Mouse (Mus musculus) cerebellum, adult 9-10 months (tissue): ENCODE data around the gene Ddx39b.
"Not testable (repeated sequence)": the region's sequence is repeated elsewhere in the genome, so short reads cannot be mapped to it uniquely, and the experiment has no call there.

Source experiments
- DNase-seq: peaks from one replicate; pipeline ENCODE4 v3.0.0; 2022

Gene Ddx39b

DNA sequence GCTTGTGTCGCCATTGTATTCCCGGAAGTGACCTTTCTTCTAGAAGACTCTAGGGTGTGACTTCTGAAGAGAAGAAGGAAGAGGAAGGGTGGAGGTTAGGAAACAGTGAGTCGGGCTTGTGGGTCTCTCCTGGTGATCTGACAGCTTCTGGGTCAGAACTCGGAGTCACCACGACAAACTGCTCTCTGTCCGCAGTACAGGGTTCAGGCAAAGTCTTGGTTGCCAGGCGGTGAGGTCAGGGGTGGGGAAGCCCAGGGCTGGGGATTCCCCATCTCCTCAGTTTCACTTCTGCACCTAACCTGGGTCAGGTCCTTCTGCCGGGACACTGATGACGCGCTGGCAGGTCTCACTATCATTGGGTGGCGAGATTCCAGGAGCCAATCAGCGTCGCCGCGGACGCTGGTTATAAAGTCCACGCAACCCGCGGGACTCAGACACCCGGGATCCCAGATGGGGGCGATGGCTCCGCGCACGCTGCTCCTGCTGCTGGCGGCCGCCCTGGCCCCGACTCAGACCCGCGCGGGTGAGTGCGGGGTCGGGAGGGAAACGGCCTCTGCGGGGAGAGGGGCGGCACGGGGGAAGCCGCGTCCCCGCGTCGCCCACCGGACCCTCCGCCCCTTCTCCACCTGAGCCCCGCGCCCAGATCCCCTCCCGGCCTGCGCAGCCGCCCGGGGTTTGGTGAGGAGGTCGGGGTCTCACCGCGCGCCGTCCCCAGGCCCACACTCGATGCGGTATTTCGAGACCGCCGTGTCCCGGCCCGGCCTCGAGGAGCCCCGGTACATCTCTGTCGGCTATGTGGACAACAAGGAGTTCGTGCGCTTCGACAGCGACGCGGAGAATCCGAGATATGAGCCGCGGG lies 21.3 kb downstream of the Ddx39b start, which contains the start of gene H2-D1:
H2-D1 (plus strand) TSS at position 67 of the 859 bp plus-strand sequence.
- DNase-seq: peak; percentile 95

DNA sequence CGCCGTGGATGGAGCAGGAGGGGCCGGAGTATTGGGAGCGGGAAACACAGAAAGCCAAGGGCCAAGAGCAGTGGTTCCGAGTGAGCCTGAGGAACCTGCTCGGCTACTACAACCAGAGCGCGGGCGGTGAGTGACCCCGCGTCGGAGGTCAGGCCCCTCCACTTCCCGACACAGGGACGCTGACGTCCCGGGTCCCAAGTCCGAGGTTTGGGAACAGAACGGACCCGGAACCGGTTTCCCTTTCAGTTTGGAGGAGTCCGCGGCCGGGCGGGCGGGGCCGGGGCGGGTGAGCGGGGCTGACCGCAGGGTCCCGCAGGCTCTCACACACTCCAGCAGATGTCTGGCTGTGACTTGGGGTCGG lies 22.0 kb downstream of the Ddx39b start:
- DNase-seq: no peak

DNA sequence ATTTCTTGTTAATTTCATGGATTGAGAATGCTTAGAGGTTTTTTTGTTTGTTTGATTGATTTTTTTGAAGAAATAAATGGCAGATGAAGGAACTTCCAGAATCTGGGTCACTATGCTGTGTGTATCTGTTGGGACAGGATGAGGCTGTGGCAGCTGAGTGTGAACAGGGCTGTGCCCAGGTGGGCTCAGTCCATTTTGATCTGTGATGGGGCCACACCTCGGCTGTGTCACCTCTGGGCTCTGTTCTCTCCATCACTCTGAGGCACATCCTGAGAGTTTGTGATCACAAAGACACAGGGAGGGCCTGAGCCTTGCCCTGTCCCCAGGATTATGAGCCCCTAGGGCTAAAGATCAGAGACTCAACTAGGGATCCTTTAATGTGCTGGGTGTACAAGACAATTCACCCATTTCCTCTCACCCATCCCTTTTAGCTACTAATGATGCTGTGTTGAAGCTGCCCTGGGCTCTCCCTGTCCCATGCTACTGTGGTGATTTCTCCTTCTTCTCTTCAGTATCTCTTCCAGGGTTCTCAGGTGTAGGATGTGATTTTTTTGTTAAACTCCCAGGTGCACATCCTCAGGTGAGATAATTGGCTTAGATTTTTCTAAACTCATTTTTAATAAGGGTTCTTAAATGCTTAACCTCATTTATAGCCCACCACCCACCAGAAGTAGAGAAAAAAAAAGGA lies 26.0 kb downstream of the Ddx39b start:
- DNase-seq: no peak

DNA sequence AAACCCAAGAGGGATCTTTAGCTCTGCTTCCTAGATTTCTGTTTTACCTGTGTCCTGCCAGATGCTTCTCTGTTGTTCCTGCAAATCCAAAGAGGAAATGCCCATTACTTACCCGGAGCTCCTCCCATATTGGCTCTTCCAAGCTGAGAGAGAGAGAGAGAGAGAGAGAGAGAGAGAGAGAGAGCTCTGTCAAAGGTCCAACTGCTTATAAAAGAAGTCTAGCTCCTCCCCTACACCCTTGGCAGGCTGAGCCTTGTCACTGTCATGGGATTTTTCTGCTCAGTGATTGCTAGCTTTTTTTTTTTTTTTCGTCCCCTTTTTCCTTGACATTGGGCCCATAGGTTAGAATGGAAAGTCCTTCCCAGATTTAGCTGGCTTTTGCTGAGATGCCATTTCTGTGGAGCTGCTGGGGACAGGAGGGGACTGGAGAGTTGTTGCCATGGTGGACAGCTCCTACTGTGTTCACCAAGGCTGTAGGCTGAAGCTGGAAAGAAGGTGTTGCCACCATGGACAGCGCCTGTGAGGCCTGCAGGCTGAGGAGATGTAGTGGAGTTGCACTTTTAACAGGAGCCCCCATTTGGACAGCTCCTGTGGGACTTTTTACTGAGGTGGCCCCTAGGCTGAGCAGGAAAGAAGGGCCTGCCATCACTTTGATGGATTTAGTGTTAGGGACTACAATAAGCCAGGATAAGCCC lies 28.3 kb downstream of the Ddx39b start:
- no peak for DNase-seq

DNA sequence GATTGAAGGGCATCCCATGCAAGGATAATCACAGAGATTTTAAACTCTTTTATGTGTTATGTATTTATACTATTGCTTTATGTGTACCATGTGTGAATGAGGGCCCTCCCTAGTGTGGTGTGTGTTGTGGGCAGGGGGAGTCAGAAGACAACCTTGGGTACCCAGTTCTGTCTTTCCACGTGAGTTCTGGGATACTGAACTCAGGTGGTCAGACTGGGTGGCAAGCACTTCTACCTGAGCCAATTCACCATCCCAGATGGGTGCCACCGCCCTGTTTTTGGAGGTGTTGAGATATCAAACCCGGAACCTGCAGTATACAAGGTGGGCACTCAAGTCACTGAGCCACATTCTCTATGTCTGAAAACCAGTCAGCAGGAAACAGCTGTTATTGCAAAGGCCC lies 30.7 kb downstream of the Ddx39b start:
- DNase-seq: no peak

DNA sequence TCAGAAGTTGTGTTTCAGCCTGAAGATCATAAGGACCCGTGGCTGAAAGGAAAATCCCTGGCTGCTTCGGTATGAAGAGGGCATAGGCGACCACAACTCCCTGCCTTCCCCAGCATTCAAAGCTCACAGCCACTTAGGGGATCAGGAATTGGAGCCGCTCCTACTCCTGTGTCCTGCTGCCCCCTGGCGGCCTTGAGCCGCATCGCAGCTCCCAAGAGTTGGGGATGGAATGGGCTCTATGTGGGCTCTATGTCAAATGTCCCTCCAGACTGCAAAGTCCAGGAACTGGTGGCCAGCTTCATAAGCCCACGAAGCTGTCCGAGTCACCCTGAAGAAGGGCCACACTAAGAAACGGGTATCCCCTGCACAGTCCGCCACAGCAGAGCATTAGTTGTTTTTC lies 33.2 kb downstream of the Ddx39b start:
- DNase-seq: peak; percentile 82

DNA sequence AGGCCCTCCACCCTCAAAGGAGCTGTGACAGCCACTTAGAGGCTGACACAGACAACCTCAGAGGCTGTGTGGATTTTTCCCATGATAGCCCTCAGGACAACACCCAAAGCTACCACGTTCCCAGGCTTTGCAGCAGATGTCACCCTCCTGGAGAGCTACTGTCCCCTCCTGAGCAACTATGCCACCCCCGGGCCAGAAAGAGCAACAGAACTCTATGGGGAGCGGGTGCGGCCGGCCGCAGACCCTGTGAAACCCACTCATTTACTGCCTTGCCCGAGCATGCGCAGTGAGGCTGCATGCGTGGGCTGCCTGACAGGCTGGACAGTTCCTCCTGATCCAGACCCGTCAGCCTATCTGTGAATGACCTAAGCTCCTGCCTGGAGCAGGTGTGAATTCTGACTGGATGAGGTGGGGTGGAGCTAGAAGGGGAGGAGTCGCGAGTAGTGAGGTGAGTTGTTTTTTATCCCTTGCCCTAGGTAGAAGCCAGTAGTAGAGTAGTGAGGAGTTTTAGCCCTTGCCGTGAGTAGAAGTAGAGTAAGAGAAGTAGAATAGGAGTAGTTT lies 34.8 kb downstream of the Ddx39b start:
- DNase-seq: no peak

DNA sequence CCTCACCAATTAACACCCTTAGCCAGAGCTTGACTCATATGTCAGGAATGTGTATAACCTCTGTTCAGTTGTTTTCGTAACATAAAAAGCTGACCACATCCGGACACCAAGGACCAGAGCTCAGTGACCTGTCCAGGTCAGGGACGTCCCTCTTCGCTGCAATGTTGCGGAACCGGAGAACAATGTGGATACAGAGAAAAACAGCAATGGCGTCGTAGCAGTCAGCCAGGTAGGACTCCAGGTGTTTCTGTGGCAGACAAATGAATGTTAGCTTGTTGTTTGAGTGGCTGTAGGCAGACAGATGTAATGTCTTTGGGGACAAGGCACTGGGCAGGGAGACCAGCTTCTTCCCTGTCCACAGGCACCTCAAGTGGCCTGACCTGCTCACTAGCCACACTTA lies 36.5 kb downstream of the Ddx39b start:
- DNase-seq: no peak

DNA sequence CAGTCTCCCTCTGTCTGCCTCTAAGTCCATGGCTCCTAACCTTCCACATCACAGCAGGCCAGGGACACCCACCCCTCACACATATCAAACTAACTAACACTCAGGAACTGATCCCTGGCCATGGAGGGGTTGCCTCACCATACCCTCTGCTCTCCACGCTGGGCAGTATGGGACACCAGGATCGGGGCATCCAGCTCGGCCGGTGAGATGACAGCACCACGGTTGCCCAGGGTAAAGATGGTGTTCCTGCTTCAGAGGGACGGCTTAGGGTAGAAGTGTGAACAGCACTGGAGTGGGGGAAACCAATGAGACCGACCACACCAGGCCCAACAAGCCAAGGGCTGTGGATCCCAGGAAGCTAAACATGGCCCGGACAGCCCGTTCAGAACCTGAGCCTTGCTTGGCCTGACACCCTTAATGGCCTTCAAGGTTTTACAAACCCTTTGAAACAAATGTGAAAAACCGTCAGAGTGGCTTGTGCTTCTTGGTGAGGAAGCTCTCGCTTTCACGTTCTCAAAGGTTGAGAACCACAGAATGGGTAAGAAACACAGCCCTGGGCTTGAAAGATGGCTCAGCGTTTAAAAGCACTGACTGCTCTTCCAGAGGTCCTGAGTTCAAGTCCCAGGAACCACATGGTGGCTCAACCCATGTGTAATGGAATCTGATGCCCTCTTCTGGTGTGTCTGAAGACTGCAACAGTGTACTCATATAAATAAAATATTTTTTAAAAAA lies 37.6 kb downstream of the Ddx39b start:
- DNase-seq: no peak

DNA sequence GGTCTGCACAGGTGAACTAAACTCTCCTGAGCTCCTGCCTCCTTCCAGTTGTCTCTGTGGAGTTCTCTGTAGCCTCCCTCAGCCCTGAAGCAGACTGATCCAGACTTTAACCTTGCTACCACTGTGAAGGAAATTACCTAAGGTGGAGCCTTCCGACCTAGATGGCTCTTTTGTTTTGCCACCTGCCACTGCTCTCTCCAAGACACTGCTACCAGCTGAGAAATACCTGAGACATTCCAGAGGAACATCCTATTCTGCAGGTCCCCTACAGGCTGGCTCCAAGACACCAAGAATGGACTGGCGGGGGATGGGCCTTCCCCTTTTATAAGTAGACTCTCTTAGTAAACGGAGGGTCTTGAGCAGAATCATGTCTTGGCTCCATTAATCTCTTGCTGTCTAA lies 38.7 kb downstream of the Ddx39b start:
- no peak for DNase-seq

DNA sequence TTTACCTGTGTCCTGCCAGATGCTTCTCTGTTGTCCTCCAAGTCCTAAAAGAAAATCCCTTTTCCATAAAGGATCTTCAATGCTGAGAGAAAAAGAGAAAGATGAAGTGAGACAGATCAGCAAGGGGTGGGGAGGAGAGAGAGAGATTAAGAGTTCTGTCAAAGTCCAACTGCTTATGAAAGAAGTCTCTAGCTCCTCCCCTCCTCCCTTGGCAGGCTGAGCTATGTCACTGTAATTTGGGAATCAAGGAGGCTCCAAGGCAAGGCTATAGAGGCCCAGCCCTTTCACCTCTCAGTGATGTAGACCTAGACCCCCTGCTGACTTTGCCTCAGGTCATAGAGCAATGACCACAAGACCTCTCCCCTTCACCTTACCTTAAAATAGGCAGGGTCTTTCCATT lies 43.9 kb downstream of the Ddx39b start:
- DNase-seq: no peak

DNA sequence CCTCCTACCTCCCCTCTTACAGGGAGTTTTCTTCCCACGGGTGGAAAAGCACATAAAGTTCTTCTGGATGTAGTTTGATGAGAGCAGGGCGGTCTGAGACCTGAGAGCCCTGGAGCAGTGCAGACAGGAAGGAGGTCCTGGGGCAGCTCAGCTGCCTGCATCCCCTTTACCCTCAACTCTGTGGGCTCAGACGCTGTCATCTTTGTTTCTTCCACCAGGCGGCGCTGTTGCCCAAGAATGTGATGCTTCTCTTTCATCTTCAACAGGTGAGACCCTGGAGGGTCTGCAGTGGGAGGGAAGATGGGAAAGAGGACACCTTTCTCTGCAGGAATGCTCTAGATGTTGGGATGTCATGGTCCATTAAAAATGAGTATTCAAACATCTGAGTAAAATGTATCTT lies 54.2 kb downstream of the Ddx39b start:
- not testable (repeated sequence) for DNase-seq

DNA sequence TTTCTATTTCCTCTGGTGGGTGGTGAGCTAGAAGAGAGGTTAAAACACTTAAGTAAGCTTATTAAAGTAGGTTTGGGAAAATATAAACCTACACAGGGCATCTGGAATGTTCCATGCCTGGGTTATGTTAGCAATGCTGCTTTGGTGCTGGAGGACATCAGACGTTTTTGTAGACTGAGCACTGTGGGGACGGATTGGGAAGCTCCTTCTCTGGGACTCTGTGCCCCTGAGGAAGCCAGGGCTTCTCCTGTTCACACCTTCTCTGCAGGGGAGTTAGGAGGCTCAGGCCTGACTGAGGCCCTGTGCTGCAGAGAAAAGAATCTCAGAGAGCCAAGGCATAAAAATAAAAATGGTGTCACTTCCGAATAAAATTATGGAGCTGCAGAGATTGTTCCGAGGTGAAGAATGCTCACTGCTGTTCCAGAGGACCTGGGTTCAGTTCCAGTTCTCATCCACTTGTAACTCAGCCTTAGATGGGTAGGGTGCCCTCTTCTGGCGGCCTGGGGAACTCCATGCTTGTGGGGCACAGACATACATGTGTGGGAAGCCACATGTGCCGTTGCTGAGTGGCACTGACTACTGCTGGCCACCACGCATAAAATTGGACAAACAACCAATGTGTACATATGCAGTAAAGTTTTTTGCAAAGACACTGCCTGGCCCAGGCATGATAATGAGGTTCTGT lies 58.9 kb downstream of the Ddx39b start:
- not testable (repeated sequence) for DNase-seq

DNA sequence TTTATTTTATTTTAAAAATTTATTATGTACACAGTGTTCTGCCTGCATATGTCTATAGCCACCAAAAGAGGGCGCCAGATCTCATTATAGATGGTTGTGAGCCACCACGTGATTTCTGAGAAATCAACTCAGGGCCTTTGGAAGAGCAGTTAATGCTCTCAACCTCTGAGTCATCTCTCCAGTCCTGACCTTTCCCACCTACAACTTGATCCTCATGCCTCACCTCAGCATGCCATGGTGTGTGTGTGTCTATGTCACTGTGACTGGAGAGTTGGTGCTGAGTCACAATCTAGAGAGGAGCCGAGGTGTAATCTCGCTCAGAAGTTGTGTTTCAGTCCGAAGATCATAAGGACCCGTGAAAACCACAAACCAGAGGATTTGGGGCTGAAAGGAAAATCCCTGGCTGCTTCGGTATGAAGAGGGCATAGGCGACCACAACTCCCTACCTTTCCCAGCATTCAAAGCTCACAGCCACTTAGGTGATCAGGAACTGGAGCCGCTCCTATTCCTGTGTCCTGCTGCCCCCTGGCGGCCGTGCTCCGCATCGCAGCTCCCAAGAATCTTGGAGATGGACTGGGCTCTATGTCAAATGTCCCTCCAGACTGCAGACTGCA lies 60.2 kb downstream of the Ddx39b start:
- peak; percentile 78 for DNase-seq

DNA sequence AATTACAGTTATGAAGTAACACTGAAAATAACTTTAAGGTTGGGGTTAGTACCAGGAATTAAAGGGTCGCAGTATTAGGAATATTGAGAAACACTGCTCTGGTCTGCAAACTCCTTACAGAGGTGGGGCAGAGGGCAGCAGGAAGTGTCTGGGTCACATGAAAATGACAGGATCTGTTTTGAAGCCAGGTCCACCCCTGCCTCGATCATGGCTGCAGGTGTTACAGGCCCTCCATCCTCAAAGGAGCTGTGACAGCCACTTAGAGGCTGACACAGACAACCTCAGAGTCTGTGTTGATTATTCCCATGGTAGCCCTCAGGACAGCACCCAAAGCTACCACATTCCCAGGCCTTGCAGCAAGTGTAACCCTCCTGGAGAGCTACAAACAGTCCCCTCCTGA lies 61.7 kb downstream of the Ddx39b start:
- no peak for DNase-seq
